Mouse (Mus musculus) heart, embryonic 11.5 days (tissue): ENCODE results near the gene Sfswap. TPM values are rescaled to one million over a fixed set of nuclear protein-coding genes. Genes with fewer than 3 reads are reported as not detected.
"Not testable (repeated sequence)": the region's sequence is repeated elsewhere in the genome, so short reads cannot be mapped to it uniquely, and the experiment has no call there.

Source experiments
- ATAC-seq: fragments of 200-750 bp; cut with Nextera tagmentation; replicated peaks from 2 replicates; pipeline ENCODE4 v1.8.0; 2017; ENCODE audit warnings: moderate library complexity; ENCODE audit not compliant: insufficient number of reproducible peaks, low FRiP score, low TSS enrichment
- H3K27ac ChIP-seq: fragments of 300-500 bp; sonication (generic); 2 replicates; pipeline ENCODE4 v1.5.1; 2014; ENCODE audit warnings: mild to moderate bottlenecking, low read depth, low read length
- H3K27me3 ChIP-seq: fragments of 300-500 bp; sonication (generic); 2 replicates; pipeline ENCODE4 v1.6.1; 2014; ENCODE audit warnings: mild to moderate bottlenecking, low read length, mixed read lengths; ENCODE audit not compliant: control insufficient read depth, insufficient read depth
- H3K36me3 ChIP-seq: fragments of 300-500 bp; sonication (generic); 2 replicates; pipeline ENCODE4 v1.6.1; 2014; ENCODE audit warnings: mild to moderate bottlenecking, low read length, moderate library complexity, mixed read lengths; ENCODE audit not compliant: control insufficient read depth, insufficient read depth
- H3K4me1 ChIP-seq: fragments of 300-500 bp; sonication (generic); 2 replicates; pipeline ENCODE4 v1.6.1; 2014; ENCODE audit warnings: low read length; ENCODE audit not compliant: control insufficient read depth, insufficient read depth
- H3K4me2 ChIP-seq: fragments of 300-500 bp; sonication (generic); 2 replicates; pipeline ENCODE4 v1.6.1; 2014; ENCODE audit warnings: mild to moderate bottlenecking, moderate library complexity
- H3K4me3 ChIP-seq: fragments of 300-500 bp; sonication (generic); 2 replicates; pipeline ENCODE4 v1.5.1; 2014; ENCODE audit warnings: low read depth, low read length
- H3K9ac ChIP-seq: fragments of 300-500 bp; sonication (generic); 2 replicates; pipeline ENCODE4 v1.6.1; 2014; ENCODE audit warnings: mild to moderate bottlenecking, low read depth, low read length, moderate library complexity
- H3K9me3 ChIP-seq: fragments of 300-500 bp; sonication (generic); replicated peaks from 2 replicates; pipeline ENCODE4 v1.6.1; 2016; ENCODE audit warnings: low read length; ENCODE audit not compliant: control insufficient read depth
- whole genome bisulfite sequencing: fragments of 180-500 bp; shearing (Covaris S2); extraction: QIAGEN DNeasy Blood & Tissue Kit; methylation state at CpG from one replicate; pipeline ENCODE4 v1.1.7; 2014; ENCODE audit not compliant: insufficient replicate concordance; 5-methylcytosine and 5-hydroxymethylcytosine counted together
- polyA plus RNA-seq: library from polyadenylated mRNA; unstranded; fragments of >200 nt; fragmentation: Nextera tagmentation; extraction: Ambion mirVana; gene quantifications from 2 replicates; pipeline ENCODE4 v1.2.1, GENCODE M21; 2014

The Sfswap gene
- polyA plus RNA-seq, 1 experiment from 2014 or later: 31.0 TPM

DNA sequence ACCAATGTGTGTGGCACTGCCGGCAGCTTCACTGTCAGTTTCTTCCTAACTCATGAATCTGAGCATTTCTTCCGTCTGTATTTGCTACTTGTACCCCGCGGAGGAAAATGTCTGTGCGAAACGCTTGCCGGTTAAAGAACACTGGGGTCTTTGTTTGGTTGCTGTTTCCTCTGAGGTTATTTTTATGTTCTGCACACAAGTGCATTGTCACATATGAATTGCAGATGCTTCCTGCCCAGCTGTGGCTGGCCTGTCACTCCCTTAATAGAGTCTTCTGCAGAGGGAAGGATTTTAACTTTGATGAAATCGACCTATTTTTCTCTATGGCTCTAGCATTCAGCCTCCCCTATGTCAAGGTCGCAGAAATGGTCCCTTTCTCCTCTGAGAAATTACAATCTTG, 37.4 kb upstream of the Sfswap start:
- not testable (repeated sequence) for H3K4me2 ChIP-seq, H3K4me3 ChIP-seq, H3K9me3 ChIP-seq, H3K9ac ChIP-seq, ATAC-seq, H3K27me3 ChIP-seq, H3K27ac ChIP-seq, H3K36me3 ChIP-seq, H3K4me1 ChIP-seq
- 65% methylated on average over 9 of the region's 9 CpGs for WGBS

DNA sequence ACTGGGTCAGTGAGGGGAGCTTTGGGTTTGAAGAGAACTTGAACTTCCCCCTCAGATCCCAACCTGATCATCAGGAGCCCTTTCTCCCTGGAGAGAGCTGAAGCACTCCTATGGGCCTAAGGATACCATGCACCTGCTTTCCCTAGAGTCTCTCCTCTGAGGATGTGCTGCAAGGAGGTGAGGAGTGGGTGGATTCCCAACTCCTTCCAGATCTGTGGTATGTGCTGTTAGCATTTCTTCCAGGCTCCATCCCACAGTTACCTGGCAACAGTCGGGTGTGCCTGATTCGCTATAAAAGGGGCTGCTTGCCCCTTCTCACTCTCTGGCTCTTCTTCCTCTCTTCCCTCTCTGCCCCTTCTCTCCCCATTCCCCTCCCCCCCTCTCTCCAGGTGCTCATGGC, 35.2 kb upstream of the Sfswap start:
- Histone ChIP-seq H3K9ac (no peak overlapping the region), H3K4me1 (no peaks in the 10 kb centered on the region), H3K36me3 (no peaks in the 10 kb centered on the region), H3K27ac (no peak overlapping the region), H3K27me3 (peaks cover 2% of the 10 kb centered on the region; the same call in 1 of the 2 replicates), H3K9me3 (no peaks in the 10 kb centered on the region), H3K4me3 (no peak overlapping the region), H3K4me2 (no peak overlapping the region)
- ATAC-seq: no peak
- 67% methylated on average over 2 of the region's 2 CpGs for WGBS

DNA sequence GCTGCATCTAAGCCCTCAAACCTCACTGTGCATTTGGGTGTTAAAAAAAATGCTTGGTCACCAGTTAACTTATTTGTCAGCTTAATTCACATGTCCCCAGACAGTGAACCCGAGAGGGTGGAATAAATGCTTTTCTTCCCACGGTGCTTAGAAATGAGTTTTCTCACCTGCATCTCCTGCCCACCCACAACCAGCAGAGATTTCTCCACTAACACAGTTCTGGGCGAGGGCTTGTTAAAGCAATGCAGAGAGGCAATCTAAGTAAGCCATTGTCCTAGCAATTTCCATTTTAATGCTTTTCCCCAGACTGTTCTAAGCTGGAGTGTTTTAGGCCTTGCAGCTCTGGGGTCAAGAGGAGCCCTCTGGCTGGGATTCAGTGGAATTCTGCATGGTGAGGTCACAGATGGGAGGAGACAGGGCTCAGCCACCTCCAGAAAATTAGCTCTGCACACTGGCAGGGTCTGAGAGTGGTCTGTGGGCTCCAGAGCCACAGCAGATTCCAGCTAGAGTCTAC, 25.4 kb upstream of the Sfswap start:
- no peak overlapping the region for H3K9ac ChIP-seq
- no peaks in the 10 kb centered on the region for H3K4me1 ChIP-seq
- ATAC-seq: no peak

DNA sequence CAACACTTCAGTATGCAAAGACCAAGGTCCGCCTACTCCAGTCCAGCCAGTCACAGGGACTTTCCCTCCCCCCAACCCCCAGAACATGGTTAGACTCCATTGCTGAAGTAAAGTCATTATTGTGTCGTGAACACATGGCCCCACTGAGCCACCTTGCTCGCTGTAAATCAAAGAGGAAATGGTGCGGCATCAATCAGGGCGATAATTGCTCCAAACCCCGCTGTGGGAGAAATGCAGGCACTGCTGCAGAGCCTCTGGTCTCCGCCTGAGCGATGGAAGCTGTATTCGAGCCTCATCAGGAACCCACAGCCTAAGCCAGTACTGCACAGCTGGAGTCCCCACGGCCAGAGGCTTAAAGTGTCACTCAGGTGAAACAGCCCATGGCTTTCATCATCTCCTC, 11.1 kb upstream of the Sfswap start:
- peak overlapping the region; percentile 35 for H3K4me2 ChIP-seq
- WGBS: 25% methylated on average over 10 of the region's 10 CpGs
- H3K9ac ChIP-seq: no peak overlapping the region
- H3K36me3 ChIP-seq: no peaks in the 10 kb centered on the region
- no peak overlapping the region for H3K4me3 ChIP-seq
- H3K4me1 ChIP-seq: no peaks in the 10 kb centered on the region
- no peaks in the 10 kb centered on the region for H3K9me3 ChIP-seq
- no peak overlapping the region for H3K27ac ChIP-seq
- no peak for ATAC-seq
- H3K27me3 ChIP-seq: peaks cover 6% of the 10 kb centered on the region; the same call in 1 of the 2 replicates

More for the DNA sequence above, 25.4 kb upstream of the Sfswap start:
- H3K36me3 ChIP-seq: no peaks in the 10 kb centered on the region
- H3K9me3 ChIP-seq: no peaks in the 10 kb centered on the region
- no peaks in the 10 kb centered on the region; the same call in 1 of the 2 replicates for H3K27me3 ChIP-seq
- H3K4me3 ChIP-seq: no peak overlapping the region
- WGBS: 71% methylated on average over 3 of the region's 3 CpGs
- no peak overlapping the region for H3K27ac ChIP-seq
- H3K4me2 ChIP-seq: no peak overlapping the region

DNA sequence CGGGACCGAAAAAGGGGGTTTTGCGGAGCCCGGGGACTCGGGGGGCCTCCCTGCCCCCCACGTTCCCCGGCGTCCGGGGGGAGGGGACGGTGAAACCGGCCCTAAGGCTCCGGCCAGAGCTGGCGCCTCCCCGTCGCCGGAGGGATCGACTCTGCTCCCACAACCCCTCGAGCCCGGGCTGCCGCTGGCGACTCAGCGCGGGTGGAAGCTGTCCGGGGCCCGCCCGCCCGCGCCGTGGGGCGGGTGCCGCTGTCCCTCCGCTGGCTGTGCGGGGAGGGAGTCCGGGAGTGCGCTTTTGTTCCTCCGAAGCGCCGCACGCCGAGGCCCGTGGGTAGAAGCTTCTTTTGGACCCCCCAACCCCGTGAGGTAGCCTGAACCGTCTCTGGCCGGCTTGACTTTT, 650 bp downstream of the Sfswap start:
- H3K27ac ChIP-seq: peak overlapping the region; percentile 81
- WGBS: under 1% methylated on average over 38 of the region's 44 CpGs
- 0 out of 2 replicates have a peak, but pooled peaks have one; percentile 31 for ATAC-seq

DNA sequence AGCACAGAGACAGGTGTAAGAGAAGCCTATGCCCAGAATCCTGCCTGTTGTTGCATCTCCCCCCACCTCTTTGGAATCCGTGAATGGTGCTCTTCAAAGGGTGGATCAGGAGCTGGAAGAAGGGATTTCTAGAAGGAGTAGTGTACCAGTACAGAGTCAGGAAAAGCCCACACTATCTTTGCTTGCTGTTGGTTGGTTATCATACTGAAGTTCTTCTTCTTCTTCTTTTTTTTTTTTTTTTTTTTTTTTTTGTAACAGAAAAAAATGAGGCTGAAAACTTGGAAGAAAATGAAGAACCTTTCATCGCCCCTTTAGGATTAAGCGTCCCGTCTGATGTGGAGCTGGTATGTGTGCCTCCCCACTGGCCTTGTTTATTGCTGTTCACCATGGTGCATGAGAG, 5.9 kb downstream of the Sfswap start:
- WGBS: 90% methylated on average over 4 of the region's 4 CpGs
- Histone ChIP-seq H3K9me3 (no peaks in the 10 kb centered on the region), H3K9ac (no peak overlapping the region), H3K4me3 (no peak overlapping the region), H3K27ac (no peak overlapping the region), H3K4me1 (peaks cover 8% of the 10 kb centered on the region), H3K27me3 (no peaks in the 10 kb centered on the region), H3K36me3 (peaks cover 53% of the 10 kb centered on the region), H3K4me2 (no peak overlapping the region)
- ATAC-seq: no peak

More for the DNA sequence above, 650 bp downstream of the Sfswap start:
- no peaks in the 10 kb centered on the region for H3K9me3 ChIP-seq
- peaks cover 8% of the 10 kb centered on the region for H3K4me1 ChIP-seq
- peak overlapping the region; percentile 100 for H3K4me3 ChIP-seq
- H3K36me3 ChIP-seq: peaks cover 16% of the 10 kb centered on the region
- H3K4me2 ChIP-seq: peak overlapping the region; percentile 97
- H3K27me3 ChIP-seq: no peaks in the 10 kb centered on the region
- H3K9ac ChIP-seq: peak overlapping the region; percentile 92

DNA sequence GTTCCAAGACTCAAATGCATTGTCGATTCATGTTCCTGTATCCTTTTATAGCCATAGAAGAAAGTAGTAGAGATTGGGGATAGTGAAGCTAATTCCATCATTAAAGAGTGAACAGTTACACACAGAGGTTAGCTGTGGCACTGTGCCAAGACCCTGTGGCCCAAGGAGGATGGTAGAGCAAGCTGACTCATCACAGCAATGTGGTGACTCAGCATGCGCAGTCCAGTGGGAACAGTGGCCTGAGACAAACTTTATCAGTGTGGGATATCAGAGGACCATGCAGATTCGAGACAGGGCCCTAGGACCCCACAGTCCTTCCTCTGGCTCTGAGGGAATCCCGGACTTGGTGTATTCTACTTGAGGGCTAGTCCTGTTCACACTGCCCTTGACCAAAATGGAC, 17.2 kb downstream of the Sfswap start:
- Histone ChIP-seq H3K36me3 (peaks cover 35% of the 10 kb centered on the region), H3K27me3 (no peaks in the 10 kb centered on the region), H3K4me2 (no peak overlapping the region), H3K4me1 (no peaks in the 10 kb centered on the region), H3K9me3 (no peaks in the 10 kb centered on the region), H3K9ac (no peak overlapping the region), H3K4me3 (no peak overlapping the region), H3K27ac (no peak overlapping the region)
- 84% methylated on average over 4 of the region's 4 CpGs for WGBS
- no peak for ATAC-seq

DNA sequence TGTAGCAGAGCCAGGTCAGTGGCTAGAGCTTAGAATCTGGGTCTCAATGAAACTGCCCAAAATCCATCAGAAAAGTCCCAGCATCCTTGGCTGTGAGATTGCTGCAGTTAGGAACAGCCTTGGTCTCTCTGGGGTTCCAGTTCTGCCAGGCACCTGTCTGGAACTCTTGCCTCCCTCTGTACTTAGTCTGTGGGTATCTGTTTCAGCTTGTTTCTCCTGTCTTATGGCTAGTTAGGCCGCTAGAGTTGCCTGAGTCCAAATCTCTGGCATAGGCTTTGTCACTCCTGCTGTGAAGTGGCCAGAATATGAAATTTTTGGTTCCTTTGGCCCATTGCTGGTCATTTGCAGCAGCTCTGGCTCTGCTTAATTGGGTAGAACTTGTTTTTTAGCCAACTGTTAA, 17.8 kb downstream of the Sfswap start:
- H3K27me3 ChIP-seq: no peaks in the 10 kb centered on the region
- no peaks in the 10 kb centered on the region for H3K9me3 ChIP-seq
- ATAC-seq: no peak
- no peaks in the 10 kb centered on the region for H3K4me1 ChIP-seq
- H3K9ac ChIP-seq: no peak overlapping the region
- no peak overlapping the region for H3K27ac ChIP-seq
- no peak overlapping the region for H3K4me2 ChIP-seq
- 97% methylated on average over 1 of the region's 1 CpGs for WGBS
- H3K36me3 ChIP-seq: peaks cover 31% of the 10 kb centered on the region
- no peak overlapping the region for H3K4me3 ChIP-seq

DNA sequence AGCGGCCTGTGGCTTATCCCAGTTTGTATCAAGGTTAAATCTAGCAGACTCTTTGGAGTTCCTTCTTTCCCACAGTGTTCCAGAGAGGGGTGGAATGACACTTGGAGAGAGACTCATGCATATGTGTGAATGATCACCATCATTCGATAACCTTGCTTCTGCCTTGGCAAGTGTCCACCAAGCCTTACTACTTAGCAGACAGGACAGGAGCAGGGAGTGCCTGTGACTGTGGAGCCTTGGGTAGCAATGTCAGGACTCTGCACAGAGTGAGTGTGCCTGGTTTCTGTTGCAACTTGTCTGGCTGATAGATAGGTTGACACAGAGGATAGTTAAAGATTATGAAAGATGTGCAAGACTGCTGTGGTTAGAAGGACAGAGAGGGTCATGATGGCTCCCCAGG, 18.6 kb downstream of the Sfswap start:
- no peak for ATAC-seq
- WGBS: 97% methylated on average over 2 of the region's 2 CpGs

More for the DNA sequence above, 18.6 kb downstream of the Sfswap start:
- no peaks in the 10 kb centered on the region for H3K4me1 ChIP-seq
- peaks cover 26% of the 10 kb centered on the region for H3K36me3 ChIP-seq
- no peak overlapping the region for H3K27ac ChIP-seq
- no peak overlapping the region for H3K4me3 ChIP-seq
- no peak overlapping the region for H3K4me2 ChIP-seq
- no peaks in the 10 kb centered on the region for H3K27me3 ChIP-seq
- H3K9me3 ChIP-seq: no peaks in the 10 kb centered on the region
- no peak overlapping the region for H3K9ac ChIP-seq
